Mouse (Mus musculus) liver, adult 2 months (tissue): Measurements from ENCODE around the gene Siglec1. TPM values are rescaled to one million over a fixed set of nuclear protein-coding genes. Genes with fewer than 3 reads are reported as not detected.

Experiments
- DNase-seq: peaks from one replicate; pipeline ENCODE4 v3.0.0-alpha.2; 2011; ENCODE audit warnings: low read depth, low spot score; ENCODE audit errors: extremely low read depth
- H3K27ac ChIP-seq: fragments of 200-500 bp; replicated peaks from 2 replicates; pipeline ENCODE4 v1.5.1; 2012; ENCODE audit warnings: low read depth, mild to moderate bottlenecking, control low read depth, inconsistent platforms, low read length; ENCODE audit not compliant: insufficient read depth
- H3K27me3 ChIP-seq: fragments of 200-500 bp; 2 replicates; pipeline ENCODE4 v1.6.1; 2012; ENCODE audit warnings: mild to moderate bottlenecking, moderate library complexity, low read length, inconsistent platforms; ENCODE audit not compliant: control insufficient read depth, insufficient read depth
- H3K36me3 ChIP-seq: fragments of 200-500 bp; 2 replicates; pipeline ENCODE4 v1.6.1; 2012; ENCODE audit warnings: low read length, inconsistent platforms; ENCODE audit not compliant: control insufficient read depth, insufficient read depth
- H3K4me1 ChIP-seq: fragments of 200-500 bp; 2 replicates; pipeline ENCODE4 v1.6.1; 2011; ENCODE audit warnings: low read length; ENCODE audit not compliant: control insufficient read depth, insufficient read depth
- H3K4me3 ChIP-seq: fragments of 200-500 bp; 2 replicates; pipeline ENCODE4 v1.5.1; 2011; ENCODE audit warnings: low read depth, mild to moderate bottlenecking, control low read depth, low read length, moderate library complexity; ENCODE audit not compliant: insufficient read depth
- H3K79me2 ChIP-seq: fragments of 200-500 bp; 2 replicates; pipeline ENCODE4 v1.6.1; 2012; ENCODE audit warnings: inconsistent platforms, mild to moderate bottlenecking, low read length, moderate library complexity; ENCODE audit not compliant: control insufficient read depth, insufficient read depth
- H3K9ac ChIP-seq: fragments of 200-500 bp; 2 replicates; pipeline ENCODE4 v1.6.1; 2012; ENCODE audit warnings: low read depth, mild to moderate bottlenecking, control low read depth, inconsistent platforms, low read length
- CTCF ChIP-seq: fragments of 200-500 bp; IDR thresholded peaks from 2 replicates; pipeline ENCODE4 v1.5.1; 2011; ENCODE audit warnings: low read depth, low read length, control low read depth
- POLR2A ChIP-seq: fragments of 200-500 bp; IDR thresholded peaks from 2 replicates; pipeline ENCODE4 v1.6.1; 2011; ENCODE audit warnings: low read length, control low read depth; ENCODE audit not compliant: insufficient read depth; ENCODE audit errors: extremely low read depth
- WGBS: fragments of 180-500 bp; shearing (Covaris S2); methylation state at CpG from one replicate; pipeline ENCODE4 v1.1.7; 2018; 5-methylcytosine and 5-hydroxymethylcytosine counted together
- polyA plus RNA-seq: library from polyadenylated mRNA; depleted of rRNA; stranded (reverse); fragments of >200 nt; gene quantifications from 2 replicates; pipeline ENCODE4 v1.2.3, GENCODE M21; 2012
- total RNA-seq: library from RNA; depleted of rRNA; stranded (reverse); fragments of >200 nt; gene quantifications from 2 replicates; pipeline ENCODE4 v1.2.3, GENCODE M21; 2014

Gene Siglec1
- total and polyA plus RNA-seq, 2 experiments = 4.5 to 9.9 TPM

GRCm38 (mm10) chr2:131054646-131055264 lies 31.8 kb downstream of the Siglec1 start:
- TF ChIP-seq POLR2A = no peak
- TF ChIP-seq CTCF = no peak

GRCm38 (mm10) chr2:131053851-131054645 lies 32.5 kb downstream of the Siglec1 start:
- Histone ChIP-seq H3K9ac (no peak overlapping the region), H3K27me3 (peaks cover 10% of the 10 kb centered on the region), H3K4me1 (no peaks in the 10 kb centered on the region), H3K27ac (no peak overlapping the region), H3K4me3 (no peak overlapping the region), H3K36me3 (no peaks in the 10 kb centered on the region), H3K79me2 (no peaks in the 10 kb centered on the region)
- DNase-seq = no peak
- WGBS = 6% methylated on average over 45 of the region's 45 CpGs
- TF ChIP-seq POLR2A (no peak), CTCF (no peak)

More at GRCm38 (mm10) chr2:131054646-131055264, 31.8 kb downstream of the Siglec1 start:
- Histone ChIP-seq H3K4me3 (no peak overlapping the region), H3K9ac (no peak overlapping the region), H3K79me2 (no peaks in the 10 kb centered on the region), H3K36me3 (no peaks in the 10 kb centered on the region), H3K27ac (no peak overlapping the region), H3K27me3 (peaks cover 10% of the 10 kb centered on the region), H3K4me1 (no peaks in the 10 kb centered on the region)
- WGBS = 11% methylated on average over 21 of the region's 21 CpGs
- no peak for DNase-seq

GRCm38 (mm10) chr2:131052862-131053418 lies 33.6 kb downstream of the Siglec1 start:
- no peaks in the 10 kb centered on the region for H3K79me2 ChIP-seq
- WGBS = 77% methylated on average over 6 of the region's 6 CpGs
- no peak for DNase-seq
- peaks cover 10% of the 10 kb centered on the region for H3K27me3 ChIP-seq
- H3K27ac ChIP-seq = no peak overlapping the region
- H3K9ac ChIP-seq = no peak overlapping the region
- H3K36me3 ChIP-seq = no peaks in the 10 kb centered on the region
- TF ChIP-seq POLR2A = no peak
- TF ChIP-seq CTCF = no peak
- H3K4me1 ChIP-seq = no peaks in the 10 kb centered on the region
- H3K4me3 ChIP-seq = no peak overlapping the region

- no peak overlapping the region for H3K9ac ChIP-seq
- DNase-seq = no peak
- no peaks in the 10 kb centered on the region for H3K4me1 ChIP-seq
- no peak for TF ChIP-seq POLR2A
- no peak for TF ChIP-seq CTCF
- H3K4me3 ChIP-seq = no peak overlapping the region
- H3K36me3 ChIP-seq = no peaks in the 10 kb centered on the region
- H3K27ac ChIP-seq = no peak overlapping the region
- WGBS = 79% methylated on average over 5 of the region's 5 CpGs
- no peaks in the 10 kb centered on the region for H3K79me2 ChIP-seq
- peaks cover 10% of the 10 kb centered on the region for H3K27me3 ChIP-seq
Measured at GRCm38 (mm10) chr2:131052043-131052442, 34.5 kb downstream of the Siglec1 start.

DNA sequence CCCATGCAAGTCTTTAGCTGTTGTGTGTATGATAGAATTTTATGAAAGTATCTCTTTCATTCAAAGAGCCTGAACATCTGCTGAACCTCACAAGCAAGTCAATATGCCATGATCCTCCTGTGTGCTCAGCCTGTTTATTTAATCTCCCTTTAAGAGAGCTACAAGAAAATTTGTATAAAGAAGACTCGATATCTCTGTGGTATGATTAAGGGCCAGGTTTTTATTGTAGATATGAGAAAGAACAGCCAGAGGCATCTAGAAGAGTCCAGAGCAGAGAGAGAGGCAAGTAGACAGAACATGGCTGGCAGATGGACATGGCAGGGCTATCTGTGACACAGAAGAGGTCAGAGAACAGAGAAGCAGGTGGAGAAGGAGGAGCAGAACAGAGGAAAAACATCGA lies 40.5 kb downstream of the Siglec1 start:
- Histone ChIP-seq H3K4me1 (peaks cover 3% of the 10 kb centered on the region; the same call in 1 of the 2 replicates), H3K27me3 (peaks cover 7% of the 10 kb centered on the region), H3K36me3 (no peaks in the 10 kb centered on the region), H3K27ac (no peak overlapping the region), H3K9ac (no peak overlapping the region), H3K79me2 (no peaks in the 10 kb centered on the region), H3K4me3 (no peak overlapping the region)
- DNase-seq = no peak
- no peak for TF ChIP-seq CTCF
- TF ChIP-seq POLR2A = no peak
- 81% methylated on average over 2 of the region's 2 CpGs for WGBS
